Mouse (Mus musculus): ENCODE results near the gene Lcn10. TPM values are rescaled to one million over a fixed set of nuclear protein-coding genes. Genes with fewer than 3 reads are reported as not detected.

The Lcn10 gene
- total and polyA plus RNA-seq, 2 experiments from 2014 or later, result not detected

GRCm38 (mm10) chr2:25733199-25733930 is 50.8 kb downstream of the Lcn10 start:
- WGBS, result 62% methylated on average over 2 of the region's 2 CpGs
- TF ChIP-seq CTCF (IDR thresholded peaks at IDR 0.05; ENCODE audit: low read depth), result no peak
- DNase-seq (no peak), ATAC-seq (no peak)
- H3K9me3 ChIP-seq (ENCODE audit: low read length), result no peaks in the 10 kb centered on the region
- H3K36me3 ChIP-seq (ENCODE audit: insufficient read depth), result no peaks in the 10 kb centered on the region
- H3K9ac ChIP-seq, result no peak overlapping the region
- H3K27ac ChIP-seq (ENCODE audit: low read depth, low read length), result no peak overlapping the region
- H3K4me2 ChIP-seq (ENCODE audit: low read depth), result no peak overlapping the region
- H3K27me3 ChIP-seq (ENCODE audit: insufficient read depth, low read length), result no peaks in the 10 kb centered on the region
- H3K4me1 ChIP-seq (ENCODE audit: insufficient read depth), result no peaks in the 10 kb centered on the region
- H3K4me3 ChIP-seq (ENCODE audit: low read depth, low read length), result no peak overlapping the region

Other genes starting within 250 kb of the Lcn10 start
- gene Clic3, start 225.9 kb upstream of the Lcn10 start, total RNA-seq (2014; rRNA removed), result 0.48 TPM in 1 of 2 replicates, not detected in the other
- 2.5 and 3.6 TPM in 2 replicates for gene Clic3, start 225.9 kb upstream of the Lcn10 start, polyA plus RNA-seq (2015; fragmentation: Nextera tagmentation; extraction: Ambion mirVana)
- 154 and 164 TPM in 2 replicates for gene Paxx, start 221.6 kb upstream of the Lcn10 start, total RNA-seq (2014; rRNA removed)
- 151 and 154 TPM in 2 replicates for gene Paxx, start 221.6 kb upstream of the Lcn10 start, polyA plus RNA-seq (2015; fragmentation: Nextera tagmentation; extraction: Ambion mirVana)
- gene Ptgds, start 212.7 kb upstream of the Lcn10 start, total RNA-seq (2014; rRNA removed), result 1,270 and 1,729 TPM in 2 replicates
- gene Ptgds, start 212.7 kb upstream of the Lcn10 start, polyA plus RNA-seq (2015; fragmentation: Nextera tagmentation; extraction: Ambion mirVana), result 1,561 and 1,919 TPM in 2 replicates
- not detected in 2 replicates for gene Lcn12, start 188.8 kb upstream of the Lcn10 start, total RNA-seq (2014; rRNA removed)
- not detected in 2 replicates for gene Lcn12, start 188.8 kb upstream of the Lcn10 start, polyA plus RNA-seq (2015; fragmentation: Nextera tagmentation; extraction: Ambion mirVana)
- 120 and 140 TPM in 2 replicates for gene Fbxw5, start 182.0 kb upstream of the Lcn10 start, total RNA-seq (2014; rRNA removed)
- gene Fbxw5, start 182.0 kb upstream of the Lcn10 start, polyA plus RNA-seq (2015; fragmentation: Nextera tagmentation; extraction: Ambion mirVana), result 93.8 and 116 TPM in 2 replicates
- 0.85 and 2.4 TPM in 2 replicates for gene C8g, start 181.0 kb upstream of the Lcn10 start, total RNA-seq (2014; rRNA removed)
- gene C8g, start 181.0 kb upstream of the Lcn10 start, polyA plus RNA-seq (2015; fragmentation: Nextera tagmentation; extraction: Ambion mirVana), result 4.0 and 4.3 TPM in 2 replicates
- gene Traf2, start 135.8 kb upstream of the Lcn10 start, total RNA-seq (2014; rRNA removed), result 8.0 and 9.6 TPM in 2 replicates
- gene Traf2, start 135.8 kb upstream of the Lcn10 start, polyA plus RNA-seq (2015; fragmentation: Nextera tagmentation; extraction: Ambion mirVana), result 7.8 and 9.2 TPM in 2 replicates
- gene Edf1, start 124.9 kb upstream of the Lcn10 start, total RNA-seq (2014; rRNA removed), result 151 and 174 TPM in 2 replicates
- gene Edf1, start 124.9 kb upstream of the Lcn10 start, polyA plus RNA-seq (2015; fragmentation: Nextera tagmentation; extraction: Ambion mirVana), result 368 and 392 TPM in 2 replicates
- gene Mamdc4, start 107.9 kb upstream of the Lcn10 start, total RNA-seq (2014; rRNA removed), result 1.0 and 9.0 TPM in 2 replicates
- gene Mamdc4, start 107.9 kb upstream of the Lcn10 start, polyA plus RNA-seq (2015; fragmentation: Nextera tagmentation; extraction: Ambion mirVana), result 0.21 and 0.26 TPM in 2 replicates
- 33.7 and 43.2 TPM in 2 replicates for gene Phpt1, start 107.5 kb upstream of the Lcn10 start, total RNA-seq (2014; rRNA removed)
- 171 and 185 TPM in 2 replicates for gene Phpt1, start 107.5 kb upstream of the Lcn10 start, polyA plus RNA-seq (2015; fragmentation: Nextera tagmentation; extraction: Ambion mirVana)
- gene Ajm1, start 101.0 kb upstream of the Lcn10 start, total RNA-seq (2014; rRNA removed), result 13.5 and 16.0 TPM in 2 replicates
- gene Ajm1, start 101.0 kb upstream of the Lcn10 start, polyA plus RNA-seq (2015; fragmentation: Nextera tagmentation; extraction: Ambion mirVana), result 11.3 and 13.7 TPM in 2 replicates
- 68.2 and 79.3 TPM in 2 replicates for gene Rabl6, start 74.2 kb upstream of the Lcn10 start, total RNA-seq (2014; rRNA removed)
- gene Rabl6, start 74.2 kb upstream of the Lcn10 start, polyA plus RNA-seq (2015; fragmentation: Nextera tagmentation; extraction: Ambion mirVana), result 51.8 and 54.9 TPM in 2 replicates
- gene Ccdc183, start 65.0 kb upstream of the Lcn10 start, total RNA-seq (2014; rRNA removed), result not detected in 2 replicates
- gene Ccdc183, start 65.0 kb upstream of the Lcn10 start, polyA plus RNA-seq (2015; fragmentation: Nextera tagmentation; extraction: Ambion mirVana), result 0.36 TPM in 2 replicates
- gene Tmem141, start 60.7 kb upstream of the Lcn10 start, total RNA-seq (2014; rRNA removed), result 39.4 and 49.5 TPM in 2 replicates
- 41.9 and 42.7 TPM in 2 replicates for gene Tmem141, start 60.7 kb upstream of the Lcn10 start, polyA plus RNA-seq (2015; fragmentation: Nextera tagmentation; extraction: Ambion mirVana)
- 3.3 and 4.7 TPM in 2 replicates for gene Fcna, start 54.7 kb upstream of the Lcn10 start, total RNA-seq (2014; rRNA removed)
- 5.2 and 6.7 TPM in 2 replicates for gene Fcna, start 54.7 kb upstream of the Lcn10 start, polyA plus RNA-seq (2015; fragmentation: Nextera tagmentation; extraction: Ambion mirVana)
- not detected in 2 replicates for gene Lcn8, start 29.6 kb upstream of the Lcn10 start, total RNA-seq (2014; rRNA removed)
- gene Lcn8, start 29.6 kb upstream of the Lcn10 start, polyA plus RNA-seq (2015; fragmentation: Nextera tagmentation; extraction: Ambion mirVana), result not detected in 2 replicates
- gene Lcn5, start 24.8 kb upstream of the Lcn10 start, total RNA-seq (2014; rRNA removed), result not detected in 2 replicates
- not detected in 2 replicates for gene Lcn5, start 24.8 kb upstream of the Lcn10 start, polyA plus RNA-seq (2015; fragmentation: Nextera tagmentation; extraction: Ambion mirVana)
- not detected in 2 replicates for gene Lcn6, start 5.9 kb upstream of the Lcn10 start, total RNA-seq (2014; rRNA removed)
- not detected in 2 replicates for gene Lcn6, start 5.9 kb upstream of the Lcn10 start, polyA plus RNA-seq (2015; fragmentation: Nextera tagmentation; extraction: Ambion mirVana)
- not detected in 2 replicates for gene Obp2a, start 17.3 kb downstream of the Lcn10 start, total RNA-seq (2014; rRNA removed)
- not detected in 2 replicates for gene Obp2a, start 17.3 kb downstream of the Lcn10 start, polyA plus RNA-seq (2015; fragmentation: Nextera tagmentation; extraction: Ambion mirVana)
- gene Bmyc, start 24.0 kb downstream of the Lcn10 start, total RNA-seq (2014; rRNA removed), result 43.4 and 50.5 TPM in 2 replicates
- gene Bmyc, start 24.0 kb downstream of the Lcn10 start, polyA plus RNA-seq (2015; fragmentation: Nextera tagmentation; extraction: Ambion mirVana), result 194 and 195 TPM in 2 replicates
- not detected in 2 replicates for gene Obp2b, start 54.3 kb downstream of the Lcn10 start, total RNA-seq (2014; rRNA removed)
- not detected in 2 replicates for gene Obp2b, start 54.3 kb downstream of the Lcn10 start, polyA plus RNA-seq (2015; fragmentation: Nextera tagmentation; extraction: Ambion mirVana)
- not detected in 2 replicates for gene Lcn3, start 82.8 kb downstream of the Lcn10 start, total RNA-seq (2014; rRNA removed)
- gene Lcn3, start 82.8 kb downstream of the Lcn10 start, polyA plus RNA-seq (2015; fragmentation: Nextera tagmentation; extraction: Ambion mirVana), result not detected in 2 replicates
- not detected in 2 replicates for gene Lcn11, start 94.3 kb downstream of the Lcn10 start, total RNA-seq (2014; rRNA removed)
- not detected in 2 replicates for gene Lcn11, start 94.3 kb downstream of the Lcn10 start, polyA plus RNA-seq (2015; fragmentation: Nextera tagmentation; extraction: Ambion mirVana)
- not detected in 2 replicates for gene Gm13539, start 99.5 kb downstream of the Lcn10 start, total RNA-seq (2014; rRNA removed)
- not detected in 2 replicates for gene Gm13539, start 99.5 kb downstream of the Lcn10 start, polyA plus RNA-seq (2015; fragmentation: Nextera tagmentation; extraction: Ambion mirVana)
- not detected in 2 replicates for gene Glt6d1, start 133.1 kb downstream of the Lcn10 start, total RNA-seq (2014; rRNA removed)
- not detected in 2 replicates for gene Glt6d1, start 133.1 kb downstream of the Lcn10 start, polyA plus RNA-seq (2015; fragmentation: Nextera tagmentation; extraction: Ambion mirVana)
- gene Lcn9, start 140.4 kb downstream of the Lcn10 start, total RNA-seq (2014; rRNA removed), result not detected in 2 replicates
- not detected in 2 replicates for gene Lcn9, start 140.4 kb downstream of the Lcn10 start, polyA plus RNA-seq (2015; fragmentation: Nextera tagmentation; extraction: Ambion mirVana)
- not detected in 2 replicates for gene Sohlh1, start 164.5 kb downstream of the Lcn10 start, total RNA-seq (2014; rRNA removed)
- not detected in 2 replicates for gene Sohlh1, start 164.5 kb downstream of the Lcn10 start, polyA plus RNA-seq (2015; fragmentation: Nextera tagmentation; extraction: Ambion mirVana)
- gene Kcnt1, start 181.0 kb downstream of the Lcn10 start, total RNA-seq (2014; rRNA removed), result 27.1 and 35.6 TPM in 2 replicates
- 8.1 and 11.2 TPM in 2 replicates for gene Kcnt1, start 181.0 kb downstream of the Lcn10 start, polyA plus RNA-seq (2015; fragmentation: Nextera tagmentation; extraction: Ambion mirVana)

Measured in forebrain, postnatal 0 days (tissue).